Mouse (Mus musculus): ENCODE results near the gene Snhg11. TPM values are rescaled to one million over a fixed set of nuclear protein-coding genes. Genes with fewer than 3 reads are reported as not detected.

Gene Snhg11
- total and polyA plus RNA-seq, 3 experiments = 0.05 to 0.55 TPM; not detected in 1

DNA sequence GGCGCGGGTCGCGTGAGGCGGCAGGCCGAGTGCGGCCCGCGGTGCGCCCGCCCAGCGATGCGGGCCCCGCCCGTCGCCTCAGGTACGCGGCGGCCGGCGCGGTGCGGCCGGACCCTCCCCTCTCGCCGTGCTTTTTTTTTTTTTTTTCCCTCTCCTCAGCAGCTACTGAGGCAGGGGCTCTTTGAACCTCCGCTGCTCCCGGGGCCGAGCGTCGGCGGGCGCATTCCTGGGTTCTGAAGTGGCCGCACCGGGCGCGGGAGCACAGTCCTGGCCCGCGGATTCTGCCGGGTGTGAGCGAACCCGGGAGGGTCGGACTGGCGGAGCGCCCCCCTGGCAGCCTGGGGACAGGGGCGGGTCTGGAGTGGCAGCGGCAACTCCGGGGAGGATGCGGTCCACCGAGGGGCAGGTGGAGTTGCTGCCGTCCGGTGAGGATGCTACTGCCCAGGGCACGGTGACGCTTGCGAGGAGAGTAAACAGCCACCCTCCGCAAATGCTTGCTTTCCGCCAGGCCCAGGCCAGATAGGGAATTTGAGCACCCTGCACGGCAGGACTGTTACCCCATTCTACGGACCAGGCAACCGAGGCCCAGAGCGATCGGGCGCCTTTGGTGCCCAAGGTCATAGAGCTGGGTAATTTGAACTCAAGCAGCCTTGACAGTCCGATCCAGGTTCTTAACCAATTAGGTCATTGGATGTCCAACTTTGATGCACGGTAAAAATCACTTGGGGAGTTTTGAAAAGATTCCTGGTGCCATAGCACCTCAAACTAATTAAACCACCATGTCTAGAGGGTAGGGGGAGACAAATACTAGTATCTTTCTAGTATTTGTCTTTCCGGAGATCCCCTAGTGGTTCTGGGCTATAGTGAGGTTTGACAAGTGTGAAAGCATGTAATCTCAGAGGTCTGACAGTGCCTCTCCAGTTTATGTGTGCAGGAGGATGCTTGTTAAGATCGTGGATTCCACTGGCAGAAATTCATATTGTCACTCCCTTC, 34.9 kb downstream of the Snhg11 start:
- peak overlapping the region; percentile 94 for H3K9ac ChIP-seq (ENCODE audit: low read depth, low read length)
- intact Hi-C loops (cut with DNase I) = no loop called here
- H3K79me2 ChIP-seq (replicated peaks; ENCODE audit: control insufficient read depth, insufficient read depth, low read length) = peaks cover 5% of the 10 kb centered on the region
- WGBS = 1% methylated on average over 42 of the region's 67 CpGs
- H3K27me3 ChIP-seq (ENCODE audit: control insufficient read depth, insufficient read depth, low read length) = no peaks in the 10 kb centered on the region
- peak overlapping the region; percentile 88 for H3K27ac ChIP-seq
- peak; percentile 45 to 59 for DNase-seq
- H3K4me1 ChIP-seq (ENCODE audit: control insufficient read depth, insufficient read depth, low read length) = peaks cover 11% of the 10 kb centered on the region
- TF ChIP-seq EP300 (IDR thresholded peaks at IDR 0.05; ENCODE audit: insufficient read depth, low read depth, low read length) (no peak), CTCF (IDR thresholded peaks at IDR 0.05) (no peak), POLR2A (IDR thresholded peaks at IDR 0.05; ENCODE audit: insufficient read depth, low read depth, low read length) (no peak)
- peaks cover 19% of the 10 kb centered on the region; the same call in 1 of the 2 replicates for H3K36me3 ChIP-seq (ENCODE audit: control insufficient read depth, insufficient read depth, low read length)
- H3K4me3 ChIP-seq = peak overlapping the region; percentile 93

DNA sequence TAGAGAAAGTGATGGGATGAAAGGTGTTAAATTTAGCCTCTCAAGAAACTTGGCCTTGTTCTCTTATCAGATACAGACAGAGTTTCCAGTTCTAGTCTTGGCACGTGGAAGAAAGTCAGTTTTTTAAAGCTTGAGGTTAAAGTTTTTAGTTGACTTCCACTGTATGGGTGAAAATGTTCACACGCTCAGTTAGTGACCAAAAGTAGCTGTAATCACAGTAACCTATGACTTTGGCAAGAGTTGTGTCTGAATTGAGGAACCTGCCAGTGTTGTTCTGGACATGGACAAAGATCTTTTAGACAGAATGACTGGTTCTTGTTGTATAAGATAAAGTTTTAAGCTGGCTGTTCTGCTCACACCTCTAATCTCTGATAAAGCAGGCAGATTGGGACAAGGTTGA, 37.8 kb downstream of the Snhg11 start:
- peaks cover 6% of the 10 kb centered on the region for H3K79me2 ChIP-seq (replicated peaks; ENCODE audit: control insufficient read depth, insufficient read depth, low read length)
- WGBS = 43% methylated on average over 2 of the region's 2 CpGs
- no peak overlapping the region for H3K4me3 ChIP-seq
- H3K27me3 ChIP-seq (ENCODE audit: control insufficient read depth, insufficient read depth, low read length) = no peaks in the 10 kb centered on the region
- DNase-seq = no peak
- intact Hi-C loops (cut with DNase I) = no loop called here
- TF ChIP-seq EP300 (IDR thresholded peaks at IDR 0.05; ENCODE audit: insufficient read depth, low read depth, low read length) (no peak), POLR2A (IDR thresholded peaks at IDR 0.05; ENCODE audit: insufficient read depth, low read depth, low read length) (no peak), CTCF (IDR thresholded peaks at IDR 0.05) (no peak)
- peaks cover 11% of the 10 kb centered on the region for H3K4me1 ChIP-seq (ENCODE audit: control insufficient read depth, insufficient read depth, low read length)
- H3K27ac ChIP-seq = no peak overlapping the region
- H3K36me3 ChIP-seq (ENCODE audit: control insufficient read depth, insufficient read depth, low read length) = peaks cover 19% of the 10 kb centered on the region; the same call in 1 of the 2 replicates
- no peak overlapping the region for H3K9ac ChIP-seq (ENCODE audit: low read depth, low read length)

DNA sequence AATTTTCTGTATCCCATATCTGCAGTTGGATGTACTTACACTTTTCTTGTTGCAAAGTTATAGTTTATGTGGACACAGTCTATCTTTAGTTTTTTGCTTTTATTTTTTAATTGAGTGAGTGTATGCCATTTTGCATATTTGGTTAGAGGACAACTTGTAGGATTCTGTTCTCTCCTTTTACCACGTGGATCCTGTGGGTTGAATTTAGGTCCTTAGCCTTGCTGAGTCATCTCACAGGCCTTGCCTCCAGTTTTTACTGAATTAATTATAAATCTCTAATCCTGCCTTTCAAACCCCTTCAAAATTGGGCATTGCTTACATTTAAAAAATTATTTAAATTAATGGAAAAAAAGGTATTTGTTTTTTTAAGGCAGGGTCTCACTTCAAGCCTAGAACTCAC, 40.4 kb downstream of the Snhg11 start:
- DNase-seq = no peak
- H3K27me3 ChIP-seq (ENCODE audit: control insufficient read depth, insufficient read depth, low read length) = no peaks in the 10 kb centered on the region
- H3K79me2 ChIP-seq (replicated peaks; ENCODE audit: control insufficient read depth, insufficient read depth, low read length) = peaks cover 3% of the 10 kb centered on the region; the same call in 1 of the 2 replicates
- TF ChIP-seq CTCF (IDR thresholded peaks at IDR 0.05) (no peak), POLR2A (IDR thresholded peaks at IDR 0.05; ENCODE audit: insufficient read depth, low read depth, low read length) (no peak), EP300 (IDR thresholded peaks at IDR 0.05; ENCODE audit: insufficient read depth, low read depth, low read length) (no peak)
- intact Hi-C loops (cut with DNase I) = no loop called here
- peaks cover 19% of the 10 kb centered on the region; the same call in 1 of the 2 replicates for H3K36me3 ChIP-seq (ENCODE audit: control insufficient read depth, insufficient read depth, low read length)
- no peak overlapping the region for H3K27ac ChIP-seq
- WGBS = 70% methylated on average over 1 of the region's 1 CpGs
- no peak overlapping the region for H3K9ac ChIP-seq (ENCODE audit: low read depth, low read length)
- peaks cover 8% of the 10 kb centered on the region for H3K4me1 ChIP-seq (ENCODE audit: control insufficient read depth, insufficient read depth, low read length)
- H3K4me3 ChIP-seq = no peak overlapping the region

GRCm38 (mm10) chr2:158418663-158419062, 43.2 kb downstream of the Snhg11 start:
- Histone ChIP-seq H3K4me1 (ENCODE audit: control insufficient read depth, insufficient read depth, low read length) (peaks cover 1% of the 10 kb centered on the region), H3K4me3 (no peak overlapping the region), H3K9ac (ENCODE audit: low read depth, low read length) (no peak overlapping the region), H3K36me3 (ENCODE audit: control insufficient read depth, insufficient read depth, low read length) (peaks cover 8% of the 10 kb centered on the region), H3K79me2 (replicated peaks; ENCODE audit: control insufficient read depth, insufficient read depth, low read length) (peaks cover 2% of the 10 kb centered on the region; the same call in 1 of the 2 replicates), H3K27me3 (ENCODE audit: control insufficient read depth, insufficient read depth, low read length) (no peaks in the 10 kb centered on the region), H3K27ac (no peak overlapping the region)
- no peak for DNase-seq
- intact Hi-C loops (cut with DNase I) = no loop called here
- TF ChIP-seq EP300 (IDR thresholded peaks at IDR 0.05; ENCODE audit: insufficient read depth, low read depth, low read length) (no peak), CTCF (IDR thresholded peaks at IDR 0.05) (no peak), POLR2A (IDR thresholded peaks at IDR 0.05; ENCODE audit: insufficient read depth, low read depth, low read length) (no peak)
- 91% methylated on average over 1 of the region's 1 CpGs for WGBS

Other genes starting within 250 kb of the Snhg11 start
- gene Tgm2, start 229.2 kb upstream of the Snhg11 start, total RNA-seq (2021) = 100 to 1,000 TPM; 270 to 286 TPM
- 155 and 205 TPM in 2 replicates for gene Tgm2, start 229.2 kb upstream of the Snhg11 start, polyA plus RNA-seq (2012; rRNA removed)
- gene D630003M21Rik, start 146.4 kb upstream of the Snhg11 start, total RNA-seq (2021) = 1 to 10 TPM; 4.6 to 6.7 TPM
- 6.6 and 9.7 TPM in 2 replicates for gene D630003M21Rik, start 146.4 kb upstream of the Snhg11 start, polyA plus RNA-seq (2012; rRNA removed)
- under 1 TPM in 1 of 2 experiments, not detected in 1; 0.13 TPM for gene Bpi, start 117.5 kb upstream of the Snhg11 start, total RNA-seq (2021)
- not detected in 2 replicates for gene Bpi, start 117.5 kb upstream of the Snhg11 start, polyA plus RNA-seq (2012; rRNA removed)
- 1 to 10 TPM; 5.0 to 6.4 TPM for gene Lbp, start 69.1 kb upstream of the Snhg11 start, total RNA-seq (2021)
- 22.4 and 27.1 TPM in 2 replicates for gene Lbp, start 69.1 kb upstream of the Snhg11 start, polyA plus RNA-seq (2012; rRNA removed)
- 10 to 100 TPM; 33.7 to 34.5 TPM for gene Ralgapb, start 34.2 kb downstream of the Snhg11 start, total RNA-seq (2021)
- gene Ralgapb, start 34.2 kb downstream of the Snhg11 start, polyA plus RNA-seq (2012; rRNA removed) = 14.6 and 32.2 TPM in 2 replicates
- gene Adig, start 127.0 kb downstream of the Snhg11 start, total RNA-seq (2021) = 1 to 10 TPM; 4.1 to 4.7 TPM
- gene Adig, start 127.0 kb downstream of the Snhg11 start, polyA plus RNA-seq (2012; rRNA removed) = 15.0 and 21.4 TPM in 2 replicates
- not detected for gene Arhgap40, start 137.2 kb downstream of the Snhg11 start, total RNA-seq (2021)
- 0.06 TPM in 1 of 2 replicates, not detected in the other for gene Arhgap40, start 137.2 kb downstream of the Snhg11 start, polyA plus RNA-seq (2012; rRNA removed)
- not detected for gene Slc32a1, start 235.1 kb downstream of the Snhg11 start, total RNA-seq (2021)
- gene Slc32a1, start 235.1 kb downstream of the Snhg11 start, polyA plus RNA-seq (2012; rRNA removed) = not detected in 2 replicates
- 1 to 10 TPM; 4.8 to 6.4 TPM for gene Actr5, start 249.2 kb downstream of the Snhg11 start, total RNA-seq (2021)
- gene Actr5, start 249.2 kb downstream of the Snhg11 start, polyA plus RNA-seq (2012; rRNA removed) = 2.9 and 3.5 TPM in 2 replicates